Mouse (Mus musculus) G1E (cell line): Measurements from ENCODE around the gene Ipmk. TPM values are rescaled to one million over a fixed set of nuclear protein-coding genes. Genes with fewer than 3 reads are reported as not detected.

Source experiments
- ATAC-seq: 2 replicates; pipeline ENCODE4 v1.8.0; 2016; ENCODE audit warnings: mild to moderate bottlenecking; ENCODE audit not compliant: insufficient number of reproducible peaks, poor library complexity, low FRiP score, severe bottlenecking; ENCODE audit errors: extremely low read depth
- DNase-seq: peaks from one replicate; pipeline ENCODE4 v3.0.0; 2012; ENCODE audit warnings: low spot score
- H3K27me3 ChIP-seq: 2 replicates; pipeline ENCODE4 v1.6.1; 2012; ENCODE audit warnings: mild to moderate bottlenecking, low read length, inconsistent platforms; ENCODE audit not compliant: insufficient read depth
- H3K36me3 ChIP-seq: replicated peaks from 2 replicates; pipeline ENCODE3; 2012; ENCODE audit warnings: mild to moderate bottlenecking, inconsistent platforms
- H3K4me1 ChIP-seq: 2 replicates; pipeline ENCODE4 v1.6.1; 2012; ENCODE audit warnings: low read depth, low read length, inconsistent platforms, mixed read lengths; ENCODE audit not compliant: insufficient read depth
- H3K4me3 ChIP-seq: 2 replicates; pipeline ENCODE4 v1.5.1; 2012; ENCODE audit warnings: low read depth, mild to moderate bottlenecking, inconsistent platforms, low read length, moderate library complexity, mixed read lengths
- H3K9me3 ChIP-seq: replicated peaks from 2 replicates; pipeline ENCODE4 v1.6.1; 2012; ENCODE audit warnings: inconsistent platforms
- CTCF ChIP-seq: IDR thresholded peaks from 2 replicates; pipeline ENCODE4 v1.5.1; 2012; ENCODE audit warnings: low read depth, low read length, inconsistent platforms, mixed read lengths
- GATA1 ChIP-seq: IDR thresholded peaks from 2 replicates; pipeline ENCODE4 v1.6.1; 2012; ENCODE audit warnings: borderline replicate concordance, low read length, inconsistent platforms, mixed read lengths
- GATA2 ChIP-seq: IDR thresholded peaks from 2 replicates; pipeline ENCODE4 v1.6.1; 2012; ENCODE audit warnings: low read depth, low read length, inconsistent platforms, borderline replicate concordance
- POLR2AphosphoS5 ChIP-seq: IDR thresholded peaks from 2 replicates; pipeline ENCODE4 v1.6.1; 2012; ENCODE audit warnings: low read depth, low read length, inconsistent platforms; ENCODE audit not compliant: insufficient replicate concordance
- TAL1 ChIP-seq: conservative IDR thresholded peaks from 2 replicates; pipeline ENCODE4 v1.6.1; 2012; ENCODE audit warnings: low read depth, low read length, inconsistent platforms, mixed read lengths
- polyA plus RNA-seq: library from polyadenylated mRNA; stranded (reverse); fragments of >175 nt; gene quantifications from 2 replicates; pipeline ENCODE4 v1.2.3, GENCODE M21; 2012
- total RNA-seq, 2 experiments: library from RNA; stranded (forward) in 1 of 2; stranded (reverse) in 1 of 2; fragments of 200-1000 nt in 1 of 2; fragments of >200 nt in 1 of 2; fragmentation: Nextera tagmentation in 1 of 2; gene quantifications; 2 replicates each; pipeline ENCODE4 v1.2.3; 2014 to 2017

The Ipmk gene
- total and polyA plus RNA-seq, 3 experiments, result 12.8 to 31.6 (median 26.2) TPM

DNA sequence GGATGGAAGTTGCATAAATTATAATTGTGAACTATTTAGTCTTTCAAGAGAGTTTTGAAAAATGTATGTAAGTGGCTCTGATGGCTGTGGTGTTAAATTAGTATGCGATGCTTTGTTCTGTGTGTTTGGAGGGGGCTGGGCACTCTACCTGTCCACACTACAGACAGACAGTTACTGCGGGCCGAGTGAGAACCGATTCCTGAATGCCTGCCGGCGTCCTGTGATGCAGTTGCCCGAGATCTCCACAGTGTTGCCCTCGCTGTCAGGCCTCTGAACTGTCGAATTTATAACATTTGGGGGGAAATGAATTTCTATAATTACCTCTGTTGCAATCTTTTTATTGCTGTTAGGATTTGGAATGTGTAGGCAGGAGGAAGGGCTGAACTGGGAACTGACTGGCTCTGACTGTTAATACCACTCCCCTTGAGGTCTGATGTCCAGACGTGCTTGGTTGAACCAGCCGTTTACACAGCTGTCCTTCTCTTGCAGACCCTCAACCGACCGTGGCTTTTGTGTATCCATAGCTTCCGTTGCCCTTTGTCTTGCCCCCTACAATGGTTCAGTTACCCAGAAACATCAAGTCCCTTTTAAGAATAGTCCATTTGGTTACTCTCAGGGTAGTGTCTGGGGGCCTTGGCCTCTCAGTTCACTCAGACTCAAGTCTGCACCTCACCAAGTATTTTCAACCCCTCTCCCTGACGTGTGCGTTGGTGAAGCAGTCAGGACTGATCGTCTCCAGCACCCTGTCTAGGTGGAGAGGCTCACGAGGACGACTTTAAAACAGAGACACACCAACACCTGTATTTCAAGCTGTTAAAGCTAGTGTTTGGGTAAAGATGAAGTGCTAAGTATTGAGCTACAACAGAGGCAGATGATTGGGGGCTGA lies 36.8 kb downstream of the Ipmk start:
- ATAC-seq, result no peak

DNA sequence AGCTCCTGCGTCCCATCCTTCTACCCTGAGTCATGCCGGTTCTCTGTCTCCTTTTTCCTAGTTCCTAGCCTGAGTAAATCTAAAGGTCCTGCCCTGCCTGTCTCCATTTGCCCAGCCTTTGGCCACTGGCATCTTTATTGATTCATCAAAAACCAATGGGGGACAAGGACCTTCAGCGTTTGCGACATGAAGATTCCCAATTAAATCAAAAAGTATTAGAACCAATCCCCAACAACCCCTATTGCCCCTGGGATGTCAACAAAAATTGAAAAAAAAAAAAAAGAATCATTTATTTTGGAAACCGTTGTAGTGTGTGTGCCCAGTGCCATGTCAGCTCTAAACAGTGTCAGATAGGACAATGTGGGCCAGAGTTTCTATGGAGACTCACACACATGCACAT lies 41.7 kb downstream of the Ipmk start:
- no peak overlapping the region for H3K4me3 ChIP-seq
- H3K4me1 ChIP-seq, result no peaks in the 10 kb centered on the region
- TF ChIP-seq CTCF (no peak), TAL1 (no peak), GATA1 (no peak), POLR2AphosphoS5 (no peak), GATA2 (no peak)
- ATAC-seq, result no peak
- no peaks in the 10 kb centered on the region for H3K27me3 ChIP-seq
- DNase-seq, result no peak
- peaks cover 10% of the 10 kb centered on the region for H3K36me3 ChIP-seq
- H3K9me3 ChIP-seq, result no peaks in the 10 kb centered on the region; the same call in 1 of the 2 replicates

More for the DNA sequence above, 36.8 kb downstream of the Ipmk start:
- no peak overlapping the region for H3K4me3 ChIP-seq
- no peak for DNase-seq
- no peaks in the 10 kb centered on the region for H3K4me1 ChIP-seq
- no peaks in the 10 kb centered on the region for H3K27me3 ChIP-seq
- H3K9me3 ChIP-seq, result no peaks in the 10 kb centered on the region
- peaks cover 48% of the 10 kb centered on the region for H3K36me3 ChIP-seq
- no peak for TF ChIP-seq GATA1
- no peak for TF ChIP-seq CTCF
- TF ChIP-seq TAL1, result no peak
- TF ChIP-seq POLR2AphosphoS5, result no peak
- TF ChIP-seq GATA2, result no peak

DNA sequence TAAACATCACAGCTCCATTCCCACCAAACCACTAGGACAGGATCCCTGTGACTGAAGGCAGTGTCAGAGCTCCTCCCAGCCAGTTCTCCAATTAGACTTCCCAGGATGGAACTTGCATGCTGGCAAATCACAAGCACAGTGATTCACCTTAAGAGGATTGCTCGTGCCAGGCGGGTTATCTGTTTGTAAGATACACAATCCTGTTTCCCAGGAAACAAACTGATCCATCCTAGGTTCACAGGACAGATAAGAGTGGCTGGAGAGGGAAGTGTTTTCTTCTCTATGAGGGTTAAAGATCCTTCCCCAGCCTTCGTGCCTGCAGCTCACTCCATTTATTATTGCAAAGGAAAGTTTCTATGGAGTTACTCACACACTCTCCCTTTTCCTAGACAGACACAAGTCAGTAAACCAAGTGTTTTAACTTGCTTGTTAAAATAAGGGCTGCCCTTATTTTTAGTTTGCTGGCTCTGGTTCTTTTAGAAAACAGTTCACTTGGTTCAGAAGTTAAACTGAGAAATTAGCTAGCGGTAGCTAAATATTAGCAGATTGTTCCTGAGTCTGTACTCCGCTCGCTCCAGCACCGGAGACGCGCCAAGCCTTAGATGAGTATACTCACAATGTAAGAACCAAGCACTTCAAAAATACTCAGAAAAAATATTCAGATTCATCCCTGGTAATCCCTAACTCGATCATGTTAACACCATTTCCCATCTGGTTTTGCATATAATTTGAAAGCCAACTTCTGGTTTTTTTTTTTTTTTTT lies 51.0 kb downstream of the Ipmk start:
- ATAC-seq (no peak), DNase-seq (no peak)
- H3K4me3 ChIP-seq, result no peak overlapping the region
- H3K27me3 ChIP-seq, result peaks cover 5% of the 10 kb centered on the region; the same call in 1 of the 2 replicates
- TF ChIP-seq GATA2 (no peak), CTCF (no peak), GATA1 (no peak), POLR2AphosphoS5 (no peak), TAL1 (no peak)
- no peaks in the 10 kb centered on the region for H3K36me3 ChIP-seq
- peaks cover 7% of the 10 kb centered on the region for H3K9me3 ChIP-seq
- H3K4me1 ChIP-seq, result peaks cover 20% of the 10 kb centered on the region

DNA sequence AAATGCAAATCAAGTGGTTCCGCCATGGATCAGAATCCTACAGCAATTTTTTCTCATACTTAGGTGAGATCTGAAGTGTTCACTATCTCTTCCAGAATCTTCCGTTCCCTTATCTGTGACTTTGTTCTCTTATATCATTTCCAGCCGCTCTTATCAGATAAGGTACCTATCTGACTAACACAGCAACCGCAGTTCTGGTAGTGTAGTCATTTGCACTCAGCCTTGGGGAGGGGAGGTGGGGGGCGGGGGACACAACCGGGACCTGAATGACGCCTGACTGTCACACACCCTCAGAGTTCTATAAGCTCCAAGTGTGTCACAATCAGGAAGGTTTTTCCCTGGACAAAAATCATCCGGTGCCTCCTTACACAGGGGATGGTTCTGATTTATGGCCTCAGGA lies 51.8 kb downstream of the Ipmk start:
- Histone ChIP-seq H3K9me3 (peaks cover 7% of the 10 kb centered on the region), H3K27me3 (peaks cover 5% of the 10 kb centered on the region; the same call in 1 of the 2 replicates), H3K36me3 (no peaks in the 10 kb centered on the region), H3K4me3 (peak overlapping the region; percentile 20; the same call in 1 of the 2 replicates), H3K4me1 (peaks cover 20% of the 10 kb centered on the region)
- DNase-seq (peak; percentile 18), ATAC-seq (peak; percentile 84)
- TF ChIP-seq CTCF (no peak), POLR2AphosphoS5 (no peak), TAL1 (no peak), GATA2 (no peak), GATA1 (no peak)

DNA sequence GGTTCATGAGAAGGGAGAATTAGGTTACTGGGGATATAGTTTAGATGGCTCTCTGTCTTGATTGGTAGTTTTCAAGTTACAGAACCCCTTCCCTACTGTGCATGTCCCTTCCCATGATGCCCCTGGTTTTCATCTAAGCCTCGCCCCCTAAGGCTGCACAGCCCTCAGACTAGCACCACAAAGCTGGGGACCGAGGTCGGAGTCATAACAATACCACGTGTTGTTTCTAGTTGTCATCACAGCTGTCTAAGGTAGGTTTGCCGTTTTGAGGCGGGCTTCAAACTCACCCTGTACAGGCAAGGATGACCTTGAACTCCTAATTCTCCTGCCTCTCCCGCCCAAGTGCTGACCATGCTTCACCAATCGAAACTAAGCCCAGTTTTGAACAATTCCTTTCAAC lies 52.4 kb downstream of the Ipmk start:
- Histone ChIP-seq H3K27me3 (peaks cover 5% of the 10 kb centered on the region; the same call in 1 of the 2 replicates), H3K36me3 (no peaks in the 10 kb centered on the region), H3K4me1 (peaks cover 20% of the 10 kb centered on the region), H3K4me3 (peak overlapping the region; percentile 23; the same call in 1 of the 2 replicates), H3K9me3 (peaks cover 7% of the 10 kb centered on the region)
- DNase-seq, result no peak
- ATAC-seq, result no peak
- TF ChIP-seq CTCF (no peak), POLR2AphosphoS5 (no peak), GATA2 (no peak), TAL1 (no peak), GATA1 (no peak)
